Mouse (Mus musculus) left cerebral cortex, adult 2 months (tissue): ENCODE data around the gene Hnrnpll. TPM values are rescaled to one million over a fixed set of nuclear protein-coding genes. Genes with fewer than 3 reads are reported as not detected.

Experiments used
- DNase-seq, 2 experiments: peaks; one replicate each; pipeline ENCODE4 v3.0.0; 2021 to 2022; ENCODE audit warnings: low spot score in 2 of 2, mixed read lengths in 1 of 2; ENCODE audit errors: extremely low spot score in 1 of 2
- H3K27ac ChIP-seq: fragments of 200-600 bp; 2 replicates; pipeline ENCODE4 v1.8.1; 2022
- H3K4me3 ChIP-seq: fragments of 200-600 bp; 2 replicates; pipeline ENCODE4 v1.8.1; 2022
- CTCF ChIP-seq: fragments of 200-600 bp; IDR thresholded peaks from 2 replicates; pipeline ENCODE4 v1.8.1; 2022; ENCODE audit warnings: antibody characterized with exemption, mild to moderate bottlenecking, moderate library complexity
- intact Hi-C: fragments of 180-260 bp; cut with DNase I; formaldehyde crosslinking; loops from one replicate; pipeline ENCODE4 v1.15.1; 2025
- total RNA-seq, 2 experiments: library from RNA; stranded (reverse); gene quantifications; 2 replicates each; pipeline ENCODE4 v1.2.3; 2021

The Hnrnpll gene
- total RNA-seq, 2 experiments from 2014 or later, result 64.0 to 66.9 TPM

- no peak for TF ChIP-seq CTCF
- H3K27ac ChIP-seq, result no peak overlapping the region
- intact Hi-C loops, result no loop called here
- no peak overlapping the region for H3K4me3 ChIP-seq
- DNase-seq, result no peak
Observed at GRCm38 (mm10) chr17:79991166-79991958, 70.8 kb downstream of the Hnrnpll start.

DNA sequence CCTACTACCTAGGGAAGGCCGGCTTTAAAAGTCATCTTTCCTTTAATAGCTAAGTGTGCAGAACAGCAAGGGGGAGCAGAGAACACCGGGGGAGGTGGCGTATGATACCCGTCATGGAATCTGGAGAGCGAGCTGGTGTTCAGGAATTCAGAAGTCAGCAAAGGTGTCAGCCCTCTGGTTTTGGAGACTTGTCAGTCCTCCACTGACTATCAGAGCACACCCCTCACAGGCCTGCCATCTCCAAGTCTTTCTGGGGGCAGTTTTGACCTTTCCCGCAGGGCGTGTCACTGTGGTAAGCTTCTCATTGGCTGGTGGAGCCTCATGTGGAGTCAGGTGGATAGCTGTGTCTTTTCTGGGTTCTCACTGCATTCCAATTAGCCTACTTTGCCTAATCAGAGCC, 72.0 kb downstream of the Hnrnpll start:
- intact Hi-C loops, result no loop called here

GRCm38 (mm10) chr17:79984450-79984849, 77.7 kb downstream of the Hnrnpll start:
- intact Hi-C loops, result no loop called here
- no peak overlapping the region for H3K27ac ChIP-seq
- no peak overlapping the region for H3K4me3 ChIP-seq
- TF ChIP-seq CTCF, result no peak
- DNase-seq, result no peak

More for the DNA sequence above, 72.0 kb downstream of the Hnrnpll start:
- DNase-seq, result no peak
- no peak for TF ChIP-seq CTCF
- H3K27ac ChIP-seq, result no peak overlapping the region
- no peak overlapping the region for H3K4me3 ChIP-seq

GRCm38 (mm10) chr17:79982955-79983529, 79.1 kb downstream of the Hnrnpll start:
- no peak for TF ChIP-seq CTCF
- H3K4me3 ChIP-seq, result no peak overlapping the region
- DNase-seq, result no peak
- H3K27ac ChIP-seq, result no peak overlapping the region
- intact Hi-C loops, result no loop called here

DNA sequence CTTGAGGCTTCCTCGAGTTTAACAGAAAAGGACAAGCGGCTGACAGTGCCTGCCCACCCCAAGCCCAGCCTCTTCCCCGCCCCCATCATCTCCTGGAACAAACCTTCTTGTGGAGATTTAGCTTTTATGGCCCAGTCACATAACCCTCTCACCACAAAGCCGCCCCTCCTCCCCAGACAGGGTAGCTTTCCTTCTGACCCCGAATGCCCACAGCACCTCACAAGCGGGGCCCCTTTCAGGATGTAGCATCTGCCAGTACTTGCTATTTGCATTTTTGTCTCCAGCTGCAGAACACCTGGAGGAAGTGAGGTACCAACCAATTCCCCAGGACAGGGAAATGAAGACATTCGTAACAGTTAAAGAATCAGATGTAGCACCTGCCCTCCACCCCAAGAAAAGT, 79.6 kb downstream of the Hnrnpll start:
- no peak for DNase-seq
- intact Hi-C loops, result no loop called here

DNA sequence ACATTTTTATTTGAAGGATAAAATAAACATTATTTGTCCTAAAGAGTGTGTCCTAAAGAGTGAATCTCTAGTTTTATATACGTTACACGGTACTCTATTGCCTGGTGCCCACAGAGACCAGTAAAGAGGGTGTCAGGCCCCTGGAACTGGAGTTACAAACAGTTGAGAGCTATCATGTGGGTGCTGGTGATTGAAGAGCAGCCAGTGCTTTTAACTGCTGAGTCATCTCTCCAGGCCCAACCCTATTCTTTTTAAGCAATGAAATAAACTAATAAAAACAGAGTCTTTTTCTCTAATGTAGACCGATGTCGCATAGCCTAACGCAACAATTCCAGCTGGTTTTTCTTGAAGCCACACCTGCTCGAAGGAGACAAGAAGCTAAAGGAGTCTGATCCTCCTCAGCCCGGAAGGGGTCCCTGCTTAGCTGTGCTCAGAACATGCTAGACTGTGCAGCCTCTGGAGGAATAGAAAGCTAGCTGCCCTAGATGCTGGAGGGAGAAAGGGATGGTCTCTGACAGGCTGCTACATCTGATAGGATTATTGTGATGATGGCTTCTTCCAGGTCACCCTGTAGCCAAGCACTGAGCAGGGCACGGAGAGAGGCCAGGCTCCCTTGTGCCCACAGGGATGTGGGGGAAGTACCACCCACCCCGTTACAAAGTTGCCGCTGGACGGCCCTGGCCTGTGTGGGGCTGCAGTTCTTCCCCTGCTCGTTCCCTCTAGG, 80.2 kb downstream of the Hnrnpll start:
- no peak for DNase-seq
- Histone ChIP-seq H3K4me3 (no peak overlapping the region), H3K27ac (no peak overlapping the region)
- no peak for TF ChIP-seq CTCF
- intact Hi-C loops, result no loop called here

More for the DNA sequence above, 79.6 kb downstream of the Hnrnpll start:
- no peak for TF ChIP-seq CTCF
- H3K4me3 ChIP-seq, result no peak overlapping the region
- no peak overlapping the region for H3K27ac ChIP-seq

DNA sequence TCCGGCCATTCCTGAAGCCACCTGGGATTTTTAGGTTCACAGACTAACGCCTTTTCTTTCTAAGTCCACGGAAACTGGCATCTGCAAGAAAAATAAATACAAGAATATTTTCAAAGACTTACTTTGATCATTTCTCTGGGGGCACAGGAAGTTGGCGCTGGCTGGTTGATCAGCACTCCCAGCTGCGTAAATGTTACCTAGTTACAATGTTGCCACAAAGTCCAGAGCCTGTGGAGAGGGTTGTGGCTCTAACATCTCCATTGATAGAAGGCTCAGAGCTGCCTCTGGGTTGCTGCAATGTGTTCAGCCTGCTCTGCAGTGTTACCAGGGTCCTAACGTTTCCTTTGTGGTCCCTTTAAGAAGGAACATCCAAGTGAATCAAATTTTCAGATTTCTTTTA, 80.8 kb downstream of the Hnrnpll start:
- intact Hi-C loops, result no loop called here
- no peak for TF ChIP-seq CTCF
- H3K4me3 ChIP-seq, result no peak overlapping the region

GRCm38 (mm10) chr17:79980421-79981120, 81.6 kb downstream of the Hnrnpll start:
- no peak overlapping the region for H3K4me3 ChIP-seq
- intact Hi-C loops, result no loop called here
- H3K27ac ChIP-seq, result no peak overlapping the region
- no peak for TF ChIP-seq CTCF
- DNase-seq, result no peak

More for the DNA sequence above, 80.8 kb downstream of the Hnrnpll start:
- DNase-seq, result no peak
- H3K27ac ChIP-seq, result no peak overlapping the region

Other genes starting within 250 kb of the Hnrnpll start
- gene Atl2, start 166.2 kb downstream of the Hnrnpll start, total RNA-seq, result 10 to 100 TPM; 64.4 to 67.2 TPM
- gene Galm, start 65.1 kb upstream of the Hnrnpll start, total RNA-seq, result 1 to 10 TPM; 1.8 to 2.6 TPM
- 100 to 1,000 TPM; 103 to 115 TPM for gene Srsf7, start 145.0 kb upstream of the Hnrnpll start, total RNA-seq
- gene Ttc39d, start 145.1 kb upstream of the Hnrnpll start, total RNA-seq, result under 1 TPM in 1 of 2 experiments, not detected in 1; 0.18 TPM
- 1 to 10 TPM; 5.3 to 5.9 TPM for gene Gemin6, start 162.1 kb upstream of the Hnrnpll start, total RNA-seq
- 10 to 100 TPM; 15.6 to 16.3 TPM for gene Morn2, start 227.9 kb upstream of the Hnrnpll start, total RNA-seq
- 10 to 100 TPM; 40.7 to 45.1 TPM for gene Dhx57, start 228.1 kb upstream of the Hnrnpll start, total RNA-seq
- gene Arhgef33, start 245.1 kb upstream of the Hnrnpll start, total RNA-seq, result 1 to 10 TPM; 2.5 to 2.8 TPM